Mouse (Mus musculus): ENCODE data around the gene BC052040.

The BC052040 gene

DNA sequence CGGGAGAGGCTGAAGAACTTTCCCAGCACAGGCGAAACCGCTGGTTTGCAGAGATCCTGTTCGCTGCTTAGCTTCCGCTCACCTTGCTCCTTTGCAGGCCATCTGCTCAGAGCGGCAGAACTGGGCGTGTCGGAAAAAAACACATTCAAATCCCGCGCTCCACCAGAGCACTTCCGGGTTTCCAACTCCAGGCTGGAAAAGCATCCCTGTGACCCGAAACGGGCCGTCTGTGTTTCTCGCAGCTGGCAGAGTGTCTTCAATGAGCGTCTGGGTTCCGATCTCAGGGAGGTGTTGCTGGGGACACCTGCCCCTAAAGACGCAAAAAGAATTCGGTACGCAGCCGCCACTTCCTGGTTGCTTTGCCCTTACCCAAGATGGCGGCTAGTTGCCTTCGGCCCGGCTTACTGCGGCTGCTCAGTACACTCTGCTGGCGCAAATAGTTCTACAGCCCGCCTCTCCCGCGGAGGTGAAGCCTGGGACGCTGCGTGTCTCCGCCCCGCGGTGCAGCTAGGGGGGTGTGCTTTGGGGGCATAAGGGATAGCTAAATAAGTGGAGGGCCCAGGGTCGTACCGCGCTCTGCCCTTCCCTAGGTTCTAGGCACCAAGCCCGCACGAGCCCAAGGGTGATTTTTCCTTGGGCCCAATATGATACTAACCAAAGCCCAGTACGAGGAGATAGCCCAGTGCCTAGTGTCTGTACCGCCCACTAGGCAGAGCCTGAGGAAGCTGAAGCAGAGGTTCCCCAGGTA lies at the start of gene BC052040:
TSS of gene BC052040 (plus strand) at position 476 of the 748 bp plus-strand sequence.
- peak; percentile 90 for DNase-seq (ENCODE audit: extremely low read depth, insufficient read length, low spot score)

DNA sequence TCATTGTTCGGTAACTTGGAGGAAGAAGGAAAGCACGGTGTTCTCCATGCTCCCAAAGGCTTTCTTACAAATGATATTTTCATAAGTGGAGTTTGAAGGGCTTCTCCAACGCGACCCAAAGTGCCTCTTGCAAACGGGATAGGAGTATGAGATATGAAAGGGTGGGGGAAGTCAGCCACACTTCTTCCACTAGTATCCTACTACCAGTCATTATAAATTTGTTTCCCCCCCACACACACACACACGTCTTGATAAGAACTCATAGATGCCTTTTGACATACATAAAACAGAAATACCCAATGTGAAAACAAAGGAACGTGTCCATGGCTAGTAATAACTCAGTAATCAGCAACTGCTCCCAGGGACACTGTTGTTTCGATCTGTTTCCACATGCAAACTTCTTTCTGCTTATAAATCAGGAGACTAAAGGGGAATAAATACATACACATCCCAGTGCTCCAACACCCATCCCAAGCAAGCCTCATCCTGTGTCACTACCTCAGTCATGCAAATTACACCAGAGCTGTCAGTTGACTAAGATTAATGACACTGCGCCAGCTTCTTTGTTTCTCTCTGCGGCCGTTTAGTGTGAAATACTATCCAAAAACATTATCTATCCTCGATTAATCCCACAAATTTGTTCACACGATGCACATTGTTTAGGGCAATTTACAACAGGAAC lies 43.4 kb upstream of the BC052040 start:
- DNase-seq (ENCODE audit: extremely low read depth, insufficient read length, low spot score) = no peak

DNA sequence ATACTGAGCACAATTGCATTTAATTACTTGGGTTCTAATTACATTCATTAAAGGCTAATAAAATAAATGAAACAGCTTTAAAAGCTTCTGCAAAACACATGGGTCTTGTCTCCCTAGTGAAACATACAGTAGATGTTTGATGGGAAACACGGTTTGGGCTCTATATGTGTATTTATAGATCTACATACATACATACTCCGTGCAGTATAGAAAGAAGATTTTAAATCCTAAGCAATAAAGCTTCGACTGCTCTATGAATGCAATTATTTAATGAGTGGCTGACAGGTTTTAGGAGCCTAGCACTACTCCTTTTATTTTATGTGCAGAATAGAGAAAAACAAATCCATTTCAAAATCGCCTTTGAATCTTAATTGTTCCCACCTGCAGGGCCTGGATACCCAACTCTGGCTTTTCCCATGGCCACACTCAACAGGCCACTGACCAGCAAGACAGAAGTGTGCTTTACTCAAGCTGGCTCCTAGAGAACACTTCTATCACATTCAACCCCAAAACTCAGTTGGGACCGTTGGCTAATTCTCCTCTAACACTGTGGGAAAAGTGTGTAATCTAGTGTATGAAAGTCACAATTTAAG lies 42.7 kb upstream of the BC052040 start:
- DNase-seq (ENCODE audit: extremely low read depth, insufficient read length, low spot score) = no peak

GRCm38 (mm10) chr2:115539731-115540130 lies 41.8 kb upstream of the BC052040 start:
- no peak for DNase-seq (ENCODE audit: extremely low read depth, insufficient read length, low spot score)

- no peak for DNase-seq (ENCODE audit: extremely low read depth, insufficient read length, low spot score)
Measured at GRCm38 (mm10) chr2:115542401-115543123, 39.0 kb upstream of the BC052040 start.

DNA sequence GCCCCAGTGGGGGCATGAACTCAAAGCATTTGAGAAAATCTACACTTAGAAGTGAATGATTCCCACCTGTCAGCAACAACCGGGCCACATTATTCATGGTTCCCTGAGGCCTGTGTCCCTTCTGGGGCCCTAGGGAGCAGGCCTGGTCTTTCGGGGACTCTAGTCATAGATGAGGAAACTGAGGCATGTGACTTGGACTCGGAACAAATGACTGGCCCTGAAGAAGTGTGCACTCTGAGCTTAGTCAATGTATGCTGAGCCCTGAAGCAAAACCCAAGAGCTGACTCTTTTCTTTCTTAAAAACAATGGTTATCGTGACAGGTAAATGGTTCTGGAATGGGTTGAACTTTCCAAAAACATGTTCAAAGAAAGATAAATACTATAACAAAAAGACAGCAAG lies 38.3 kb upstream of the BC052040 start:
- no peak for DNase-seq (ENCODE audit: extremely low read depth, insufficient read length, low spot score)

GRCm38 (mm10) chr2:115551901-115552300 lies 29.6 kb upstream of the BC052040 start:
- no peak for DNase-seq (ENCODE audit: extremely low read depth, insufficient read length, low spot score)

DNA sequence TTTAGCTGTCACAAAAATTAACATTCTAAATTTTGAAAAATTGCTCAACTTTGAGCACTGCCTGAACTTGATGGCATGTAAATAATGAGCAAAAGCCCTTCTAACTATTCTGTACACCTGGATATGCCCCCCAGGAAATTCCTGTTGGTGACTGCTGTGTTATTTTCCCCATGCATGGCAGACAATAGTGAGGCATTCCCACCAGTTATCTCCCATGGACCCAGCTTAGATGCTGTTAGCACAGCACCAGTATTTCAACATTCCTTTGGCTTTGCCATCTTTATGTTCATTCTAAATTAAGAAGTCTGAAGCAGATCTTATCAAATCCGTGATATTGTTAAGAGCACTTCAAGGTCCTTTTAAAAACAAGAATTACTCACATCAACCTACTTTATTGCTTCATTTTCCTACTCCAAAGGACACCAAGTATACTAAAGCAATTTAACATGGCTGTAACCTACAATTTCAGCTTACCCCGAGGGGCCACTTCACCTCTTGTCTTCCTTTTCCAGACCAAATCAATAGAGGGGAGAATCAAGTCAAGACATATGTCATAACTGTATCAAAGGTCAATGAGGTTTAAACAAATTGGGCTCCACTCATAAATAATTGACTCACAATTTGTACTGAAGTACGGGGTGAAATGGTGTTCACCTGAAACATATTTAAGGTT lies 19.2 kb upstream of the BC052040 start:
- no peak for DNase-seq (ENCODE audit: extremely low read depth, insufficient read length, low spot score)

DNA sequence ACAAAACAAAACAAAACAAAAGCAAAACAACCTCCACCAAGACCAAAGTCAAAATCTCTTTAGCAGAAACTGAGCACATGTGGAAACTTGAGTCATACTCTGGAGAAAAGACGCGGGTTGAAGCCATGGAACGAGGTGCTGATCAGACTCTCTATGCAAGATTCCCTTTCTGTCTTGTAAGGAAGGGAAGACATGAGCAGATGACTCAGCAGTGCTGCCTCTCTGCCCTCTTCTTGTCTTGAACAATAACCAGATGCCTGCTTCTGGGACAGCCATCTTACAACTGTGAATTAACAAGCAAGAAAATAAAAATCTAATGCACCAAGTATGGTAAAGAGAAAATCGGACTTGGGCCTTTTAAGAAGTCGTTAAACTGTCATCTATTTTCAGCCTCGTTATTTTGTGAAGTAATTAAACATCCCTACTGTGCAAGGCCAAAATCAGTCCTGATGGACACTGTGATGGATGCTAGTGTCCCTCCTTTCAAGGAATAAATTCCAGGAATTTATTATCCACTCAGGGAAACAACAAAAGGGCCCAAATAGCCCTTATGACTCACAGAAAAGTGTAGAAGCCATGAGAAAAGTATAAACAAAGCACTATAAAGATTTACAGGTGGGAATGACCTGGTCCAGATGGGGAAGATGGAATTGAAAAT lies 18.0 kb upstream of the BC052040 start:
- no peak for DNase-seq (ENCODE audit: extremely low read depth, insufficient read length, low spot score)

- DNase-seq (ENCODE audit: extremely low read depth, insufficient read length, low spot score) = no peak
Measured at GRCm38 (mm10) chr2:115571996-115572395, 9.5 kb upstream of the BC052040 start.

- no peak for DNase-seq (ENCODE audit: extremely low read depth, insufficient read length, low spot score)
Measured at GRCm38 (mm10) chr2:115574802-115575201, 6.7 kb upstream of the BC052040 start.

- DNase-seq (ENCODE audit: extremely low read depth, insufficient read length, low spot score) = no peak
Measured at GRCm38 (mm10) chr2:115579171-115579900, 2.2 kb upstream of the BC052040 start.

DNA sequence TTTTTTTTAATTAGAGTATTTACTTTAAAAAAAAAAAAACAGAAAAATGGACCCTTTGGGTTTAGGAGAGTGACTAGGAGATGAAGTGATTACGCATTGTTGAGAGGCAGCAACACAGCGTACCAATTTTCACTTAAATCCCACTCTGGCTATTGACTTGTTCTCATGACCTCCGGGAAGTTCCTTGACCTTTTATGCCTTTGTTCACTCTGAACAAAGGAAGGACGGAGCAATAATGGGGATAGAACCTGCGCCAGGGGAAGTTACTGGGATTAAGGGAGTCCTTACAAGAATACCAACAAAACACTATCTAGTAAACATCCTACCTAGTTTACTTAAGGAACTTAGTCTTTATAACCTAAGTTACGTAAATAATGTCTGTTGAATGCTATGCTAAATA lies 1.5 kb upstream of the BC052040 start:
- DNase-seq (ENCODE audit: extremely low read depth, insufficient read length, low spot score) = no peak

DNA sequence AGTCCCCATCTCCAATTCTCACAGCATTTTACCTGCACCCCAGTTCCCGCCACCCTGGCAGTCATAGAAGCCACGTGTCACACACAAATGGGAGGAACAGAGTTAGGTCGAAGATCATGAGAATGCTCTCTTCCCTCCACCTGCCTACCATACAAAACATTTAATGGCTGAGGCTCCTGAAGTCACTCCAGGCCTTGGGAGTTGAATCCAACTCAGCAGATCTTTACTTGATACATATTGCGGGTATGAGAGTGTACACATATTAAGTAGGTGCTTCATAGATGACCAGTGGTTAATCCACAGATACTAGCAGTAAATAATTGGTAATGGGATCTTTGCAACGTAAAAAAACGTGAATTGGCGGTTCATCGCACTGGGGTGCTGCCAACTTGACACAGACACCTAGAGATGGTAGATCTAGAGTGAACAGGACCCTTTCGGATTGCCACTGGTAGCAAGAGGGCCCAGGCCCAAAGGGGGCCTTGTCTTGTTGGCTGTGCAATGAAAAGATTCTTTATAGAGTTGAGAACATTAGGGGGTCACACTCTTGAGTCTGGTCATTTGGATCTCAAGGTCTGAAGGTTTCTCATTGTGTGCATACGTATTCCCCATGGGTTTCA lies 583 bp downstream of the BC052040 start:
- DNase-seq (ENCODE audit: extremely low read depth, insufficient read length, low spot score) = no peak

- no peak for DNase-seq (ENCODE audit: extremely low read depth, insufficient read length, low spot score)
Measured at GRCm38 (mm10) chr2:115583776-115584175, 2.3 kb downstream of the BC052040 start.

DNA sequence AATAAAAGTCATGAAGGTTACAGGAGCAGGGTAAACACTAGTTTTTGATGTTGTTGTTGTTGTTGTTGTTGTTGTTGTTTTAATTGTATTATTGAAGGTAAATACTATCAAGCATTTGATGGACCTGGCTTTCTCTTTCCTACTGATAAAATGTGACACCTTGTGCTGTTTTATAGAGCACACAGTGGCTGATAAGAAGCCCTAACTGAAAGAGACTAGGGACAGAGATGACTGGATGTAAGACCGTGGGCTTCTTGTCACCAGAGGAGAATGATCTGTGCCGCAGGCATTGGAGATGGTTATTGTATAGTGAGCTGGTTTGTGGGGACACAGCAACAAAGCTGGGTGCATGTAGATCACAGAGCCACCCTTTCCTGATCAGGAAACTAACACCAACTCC lies 9.1 kb downstream of the BC052040 start:
- DNase-seq (ENCODE audit: extremely low read depth, insufficient read length, low spot score) = no peak

DNA sequence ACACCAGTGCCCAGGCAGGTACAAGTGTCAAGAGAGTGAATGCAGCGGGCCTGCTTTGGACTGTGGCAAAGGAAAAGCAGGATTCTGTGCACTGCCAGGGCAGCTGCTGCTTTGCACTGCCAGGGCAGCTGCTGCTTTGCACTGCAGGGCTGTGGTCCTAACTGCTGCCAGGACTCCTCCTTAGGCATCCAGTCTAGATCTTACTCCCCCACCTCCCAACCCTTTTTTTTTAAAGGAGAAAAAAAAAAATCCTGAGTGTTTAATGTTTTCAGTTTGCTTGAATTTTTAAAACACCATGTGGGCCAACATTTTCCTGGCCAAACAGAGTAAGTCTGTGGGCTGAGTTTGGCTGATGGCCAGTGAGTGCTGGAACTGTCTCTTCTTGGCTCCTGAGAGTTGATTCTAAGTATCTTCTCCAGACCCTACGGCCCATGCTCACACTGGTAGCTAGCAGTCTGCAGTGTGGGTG lies 11.2 kb downstream of the BC052040 start:
- DNase-seq (ENCODE audit: extremely low read depth, insufficient read length, low spot score) = no peak

GRCm38 (mm10) chr2:115597017-115597416 lies 15.5 kb downstream of the BC052040 start:
- no peak for DNase-seq (ENCODE audit: extremely low read depth, insufficient read length, low spot score)

DNA sequence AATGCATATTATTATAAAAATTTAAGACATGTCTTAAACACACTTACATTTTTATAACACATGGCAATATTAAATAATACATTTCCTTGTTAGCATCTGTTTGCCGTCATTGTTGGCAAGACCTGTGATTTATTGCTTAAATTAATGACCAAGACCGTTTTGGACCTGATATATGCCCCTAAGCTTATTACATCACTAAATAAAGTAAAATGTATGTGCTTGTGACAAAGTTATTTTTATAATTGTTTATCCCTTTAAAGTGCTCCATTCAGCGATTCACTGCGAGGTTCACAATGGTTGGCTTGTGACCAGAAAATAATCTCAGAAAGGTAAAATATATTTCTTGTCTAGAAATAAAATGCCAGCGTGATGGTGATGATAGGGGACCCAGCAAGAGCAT lies 16.8 kb downstream of the BC052040 start:
- no peak for DNase-seq (ENCODE audit: extremely low read depth, insufficient read length, low spot score)
